Mouse (Mus musculus): ENCODE results near the gene Oser1. TPM values are rescaled to one million over a fixed set of nuclear protein-coding genes. Genes with fewer than 3 reads are reported as not detected.
"Not testable (repeated sequence)": the region's sequence is repeated elsewhere in the genome, so short reads cannot be mapped to it uniquely, and the experiment has no call there.

Oser1 gene
- polyA plus RNA-seq, 1 experiment from 2014 or later, result 89.2 TPM

DNA sequence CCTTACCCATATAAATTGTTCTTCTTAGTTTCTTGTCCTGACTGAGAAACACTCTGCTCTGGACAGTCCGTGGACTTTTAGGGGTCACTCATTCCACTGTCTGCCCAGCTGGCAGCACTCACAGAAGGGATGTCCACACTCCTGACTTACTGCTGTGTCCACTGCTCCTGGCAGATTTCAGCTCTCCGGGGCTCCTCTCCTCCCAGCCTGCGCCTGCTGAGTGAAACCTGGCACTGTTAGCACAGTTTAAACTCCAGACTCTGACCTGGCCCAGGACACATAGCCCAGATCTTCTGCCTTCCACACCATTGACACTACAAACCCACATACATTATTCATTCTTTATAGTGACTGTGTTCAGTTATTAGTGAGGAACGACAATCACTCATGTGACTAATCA is 39.5 kb upstream of the Oser1 start:
- H3K36me3 ChIP-seq (ENCODE audit: control insufficient read depth, insufficient read depth, low read length), result peaks cover 3% of the 10 kb centered on the region; the same call in 1 of the 2 replicates
- no peak overlapping the region for H3K27ac ChIP-seq (ENCODE audit: low read depth, low read length)
- H3K27me3 ChIP-seq (ENCODE audit: control insufficient read depth, insufficient read depth, low read length), result peaks cover 2% of the 10 kb centered on the region; the same call in 1 of the 2 replicates
- 79% methylated on average over 4 of the region's 4 CpGs for WGBS
- ATAC-seq (ENCODE audit: low FRiP score), result no peak
- H3K4me1 ChIP-seq (ENCODE audit: control insufficient read depth, insufficient read depth, low read length), result no peaks in the 10 kb centered on the region
- no peak for DNase-seq (ENCODE audit: low spot score, missing footprints)
- no peak overlapping the region for H3K4me2 ChIP-seq
- H3K4me3 ChIP-seq (ENCODE audit: low read depth, low read length), result no peak overlapping the region
- no peak overlapping the region for H3K9ac ChIP-seq (ENCODE audit: low read length)
- H3K9me3 ChIP-seq (ENCODE audit: control insufficient read depth, low read length), result no peaks in the 10 kb centered on the region

DNA sequence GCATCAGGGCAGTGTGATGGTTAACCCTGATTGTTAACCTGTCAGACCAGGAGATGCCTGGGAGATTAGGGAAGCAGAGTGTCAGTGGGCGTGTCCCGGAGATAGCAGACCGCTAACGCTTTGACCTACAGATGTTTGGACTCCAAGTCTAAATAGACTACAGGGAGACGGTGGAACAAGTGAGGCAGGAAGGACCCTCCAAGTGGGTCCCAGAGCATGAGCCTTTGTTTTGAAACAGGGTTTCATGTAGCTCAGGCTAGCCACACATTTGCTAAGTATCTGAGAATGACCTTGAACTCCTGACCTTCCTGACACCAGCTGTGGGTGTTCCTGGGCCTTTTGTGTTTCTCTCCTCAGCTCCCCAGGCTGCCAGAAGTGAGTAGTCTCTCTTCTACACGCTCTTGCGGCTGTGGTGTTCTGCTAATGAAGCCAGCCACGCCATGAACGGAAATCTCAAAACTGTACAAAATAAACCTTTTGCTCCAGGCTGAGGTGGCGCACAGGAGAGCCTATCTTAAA is 38.8 kb upstream of the Oser1 start:
- no peak overlapping the region for H3K4me3 ChIP-seq (ENCODE audit: low read depth, low read length)

DNA sequence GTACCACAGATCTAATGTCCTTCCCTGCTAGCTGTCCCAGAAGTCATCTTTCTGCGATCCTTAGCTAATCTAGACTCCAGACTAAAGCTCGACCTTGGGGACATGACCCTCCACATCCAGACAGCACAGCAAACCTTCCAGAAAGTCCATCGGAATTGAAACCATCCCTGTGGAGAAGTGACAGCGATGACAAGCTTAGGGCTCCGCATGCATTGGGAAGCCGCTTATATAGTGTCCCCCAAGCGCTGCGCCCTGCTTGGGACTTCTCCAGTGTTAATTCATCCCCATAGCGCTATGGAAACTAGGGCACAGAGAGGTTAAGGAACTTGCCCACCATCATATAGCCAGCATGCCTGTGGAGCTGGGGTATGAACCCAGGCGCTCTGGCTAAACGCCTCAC is 38.3 kb upstream of the Oser1 start:
- Histone ChIP-seq H3K4me1 (ENCODE audit: control insufficient read depth, insufficient read depth, low read length) (no peaks in the 10 kb centered on the region), H3K27me3 (ENCODE audit: control insufficient read depth, insufficient read depth, low read length) (peaks cover 2% of the 10 kb centered on the region; the same call in 1 of the 2 replicates), H3K9ac (ENCODE audit: low read length) (no peak overlapping the region), H3K27ac (ENCODE audit: low read depth, low read length) (no peak overlapping the region), H3K4me2 (no peak overlapping the region), H3K4me3 (ENCODE audit: low read depth, low read length) (no peak overlapping the region), H3K9me3 (ENCODE audit: control insufficient read depth, low read length) (no peaks in the 10 kb centered on the region), H3K36me3 (ENCODE audit: control insufficient read depth, insufficient read depth, low read length) (peaks cover under 1% of the 10 kb centered on the region; the same call in 1 of the 2 replicates)
- 73% methylated on average over 11 of the region's 11 CpGs for WGBS
- DNase-seq (ENCODE audit: low spot score, missing footprints) (no peak), ATAC-seq (ENCODE audit: low FRiP score) (no peak)

More for the DNA sequence above, 38.8 kb upstream of the Oser1 start:
- Histone ChIP-seq H3K4me1 (ENCODE audit: control insufficient read depth, insufficient read depth, low read length) (no peaks in the 10 kb centered on the region), H3K36me3 (ENCODE audit: control insufficient read depth, insufficient read depth, low read length) (peaks cover 3% of the 10 kb centered on the region; the same call in 1 of the 2 replicates), H3K9ac (ENCODE audit: low read length) (no peak overlapping the region), H3K4me2 (no peak overlapping the region), H3K9me3 (ENCODE audit: control insufficient read depth, low read length) (no peaks in the 10 kb centered on the region), H3K27ac (ENCODE audit: low read depth, low read length) (no peak overlapping the region), H3K27me3 (ENCODE audit: control insufficient read depth, insufficient read depth, low read length) (peaks cover 2% of the 10 kb centered on the region; the same call in 1 of the 2 replicates)
- no peak for DNase-seq (ENCODE audit: low spot score, missing footprints)
- ATAC-seq (ENCODE audit: low FRiP score), result no peak
- WGBS, result 68% methylated on average over 10 of the region's 10 CpGs

DNA sequence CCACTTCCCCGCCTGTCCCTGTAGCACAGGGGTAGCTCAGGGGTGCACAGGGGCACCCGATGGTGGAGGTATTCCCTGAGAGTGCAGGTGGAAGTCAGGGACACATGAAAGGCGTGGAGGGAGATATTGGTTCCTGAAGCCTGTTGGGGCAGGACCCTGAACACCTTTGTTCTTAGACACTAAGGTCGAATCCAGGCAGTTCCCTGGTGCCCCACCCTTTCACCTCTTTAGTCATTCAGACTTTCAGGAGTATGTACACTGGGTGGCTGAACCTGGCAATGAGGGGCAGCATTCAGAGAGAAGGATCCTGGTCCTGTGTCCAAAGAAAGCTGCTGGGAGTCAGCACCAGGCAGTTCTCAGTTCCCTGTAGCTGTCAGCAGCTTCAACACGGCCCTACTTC is 37.9 kb upstream of the Oser1 start:
- Histone ChIP-seq H3K9ac (ENCODE audit: low read length) (no peak overlapping the region), H3K27ac (ENCODE audit: low read depth, low read length) (no peak overlapping the region), H3K9me3 (ENCODE audit: control insufficient read depth, low read length) (no peaks in the 10 kb centered on the region), H3K36me3 (ENCODE audit: control insufficient read depth, insufficient read depth, low read length) (no peaks in the 10 kb centered on the region), H3K27me3 (ENCODE audit: control insufficient read depth, insufficient read depth, low read length) (peaks cover 2% of the 10 kb centered on the region; the same call in 1 of the 2 replicates), H3K4me3 (ENCODE audit: low read depth, low read length) (no peak overlapping the region), H3K4me2 (no peak overlapping the region), H3K4me1 (ENCODE audit: control insufficient read depth, insufficient read depth, low read length) (no peaks in the 10 kb centered on the region)
- DNase-seq (ENCODE audit: low spot score, missing footprints) (no peak), ATAC-seq (ENCODE audit: low FRiP score) (no peak)
- WGBS, result 78% methylated on average over 5 of the region's 5 CpGs

DNA sequence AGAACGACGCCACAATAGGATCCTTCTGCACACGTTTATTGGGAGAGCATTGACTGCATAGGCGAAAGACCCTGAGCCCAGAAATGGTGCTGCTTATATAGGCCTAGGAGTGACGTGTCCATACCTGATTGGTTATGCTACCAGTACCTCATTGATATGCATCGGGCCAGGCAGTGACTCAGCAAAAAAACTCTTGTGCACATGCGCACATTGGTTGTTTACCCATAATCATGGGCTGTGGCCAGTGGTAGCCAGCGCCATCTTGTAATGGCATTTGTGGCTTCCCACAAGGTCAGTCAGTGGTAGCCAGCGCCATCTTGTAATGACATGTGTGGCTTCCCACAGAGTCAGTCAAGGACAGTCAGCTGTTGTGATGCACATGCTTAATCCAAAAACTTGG is 36.8 kb upstream of the Oser1 start:
- 96% methylated on average over 9 of the region's 9 CpGs for WGBS
- H3K9me3 ChIP-seq (ENCODE audit: control insufficient read depth, low read length); ATAC-seq (ENCODE audit: low FRiP score); DNase-seq (ENCODE audit: low spot score, missing footprints); H3K4me2 ChIP-seq; H3K4me3 ChIP-seq (ENCODE audit: low read depth, low read length); H3K27ac ChIP-seq (ENCODE audit: low read depth, low read length); H3K9ac ChIP-seq (ENCODE audit: low read length); H3K4me1 ChIP-seq (ENCODE audit: control insufficient read depth, insufficient read depth, low read length); H3K36me3 ChIP-seq (ENCODE audit: control insufficient read depth, insufficient read depth, low read length); H3K27me3 ChIP-seq (ENCODE audit: control insufficient read depth, insufficient read depth, low read length): not testable (repeated sequence)

DNA sequence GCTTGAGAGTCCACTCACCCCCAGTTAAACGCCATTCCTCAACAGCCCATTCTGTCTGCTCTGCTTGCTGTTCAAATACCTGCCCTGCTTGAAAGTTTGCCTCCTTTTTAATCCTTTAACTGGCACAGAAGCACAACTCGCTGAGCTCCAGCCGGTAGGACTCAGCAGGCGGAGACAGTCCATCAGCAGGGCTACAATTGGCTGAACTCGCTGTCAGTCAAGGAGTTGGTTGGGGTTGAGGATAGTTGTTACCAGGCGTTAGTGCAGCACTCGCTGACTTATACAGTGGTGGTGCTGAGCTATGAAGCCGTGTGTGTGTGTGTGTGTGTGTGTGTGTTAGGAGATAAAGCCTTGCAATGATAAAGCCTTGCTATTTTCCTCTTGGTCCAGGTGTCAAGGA is 36.1 kb upstream of the Oser1 start:
- WGBS, result 92% methylated on average over 8 of the region's 8 CpGs
- no peak overlapping the region for H3K4me2 ChIP-seq

DNA sequence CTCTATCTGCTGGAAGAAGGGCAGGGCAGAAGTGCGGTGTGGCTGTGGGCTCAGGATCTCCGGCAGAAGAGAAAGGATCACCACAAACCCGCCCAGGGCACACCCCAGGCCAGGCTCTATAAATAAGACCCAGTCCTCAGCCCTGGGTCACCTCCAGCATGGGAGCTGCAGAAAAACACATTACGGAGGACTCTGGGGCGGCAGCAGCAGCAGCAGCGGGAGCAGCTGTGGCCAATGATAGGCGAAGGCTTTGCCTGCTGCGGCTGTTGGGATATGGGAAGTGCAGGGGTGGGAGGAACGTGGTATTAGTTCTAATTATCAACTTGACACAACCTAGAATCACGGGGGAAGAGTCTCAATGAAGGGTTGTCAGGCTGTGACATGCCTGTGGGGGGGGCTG is 34.9 kb upstream of the Oser1 start:
- Histone ChIP-seq H3K4me1 (ENCODE audit: control insufficient read depth, insufficient read depth, low read length) (no peaks in the 10 kb centered on the region), H3K9me3 (ENCODE audit: control insufficient read depth, low read length) (no peaks in the 10 kb centered on the region), H3K36me3 (ENCODE audit: control insufficient read depth, insufficient read depth, low read length) (no peaks in the 10 kb centered on the region), H3K4me3 (ENCODE audit: low read depth, low read length) (no peak overlapping the region), H3K9ac (ENCODE audit: low read length) (no peak overlapping the region), H3K4me2 (no peak overlapping the region), H3K27me3 (ENCODE audit: control insufficient read depth, insufficient read depth, low read length) (peaks cover 2% of the 10 kb centered on the region; the same call in 1 of the 2 replicates), H3K27ac (ENCODE audit: low read depth, low read length) (no peak overlapping the region)
- 47% methylated on average over 10 of the region's 10 CpGs for WGBS
- DNase-seq (ENCODE audit: low spot score, missing footprints) (no peak), ATAC-seq (ENCODE audit: low FRiP score) (no peak)

More for the DNA sequence above, 36.1 kb upstream of the Oser1 start:
- peaks cover 2% of the 10 kb centered on the region; the same call in 1 of the 2 replicates for H3K27me3 ChIP-seq (ENCODE audit: control insufficient read depth, insufficient read depth, low read length)
- ATAC-seq (ENCODE audit: low FRiP score), result no peak
- no peak overlapping the region for H3K9ac ChIP-seq (ENCODE audit: low read length)
- H3K4me3 ChIP-seq (ENCODE audit: low read depth, low read length), result no peak overlapping the region
- no peaks in the 10 kb centered on the region for H3K36me3 ChIP-seq (ENCODE audit: control insufficient read depth, insufficient read depth, low read length)
- H3K27ac ChIP-seq (ENCODE audit: low read depth, low read length), result no peak overlapping the region
- no peaks in the 10 kb centered on the region for H3K4me1 ChIP-seq (ENCODE audit: control insufficient read depth, insufficient read depth, low read length)
- no peaks in the 10 kb centered on the region for H3K9me3 ChIP-seq (ENCODE audit: control insufficient read depth, low read length)
- DNase-seq (ENCODE audit: low spot score, missing footprints), result no peak

DNA sequence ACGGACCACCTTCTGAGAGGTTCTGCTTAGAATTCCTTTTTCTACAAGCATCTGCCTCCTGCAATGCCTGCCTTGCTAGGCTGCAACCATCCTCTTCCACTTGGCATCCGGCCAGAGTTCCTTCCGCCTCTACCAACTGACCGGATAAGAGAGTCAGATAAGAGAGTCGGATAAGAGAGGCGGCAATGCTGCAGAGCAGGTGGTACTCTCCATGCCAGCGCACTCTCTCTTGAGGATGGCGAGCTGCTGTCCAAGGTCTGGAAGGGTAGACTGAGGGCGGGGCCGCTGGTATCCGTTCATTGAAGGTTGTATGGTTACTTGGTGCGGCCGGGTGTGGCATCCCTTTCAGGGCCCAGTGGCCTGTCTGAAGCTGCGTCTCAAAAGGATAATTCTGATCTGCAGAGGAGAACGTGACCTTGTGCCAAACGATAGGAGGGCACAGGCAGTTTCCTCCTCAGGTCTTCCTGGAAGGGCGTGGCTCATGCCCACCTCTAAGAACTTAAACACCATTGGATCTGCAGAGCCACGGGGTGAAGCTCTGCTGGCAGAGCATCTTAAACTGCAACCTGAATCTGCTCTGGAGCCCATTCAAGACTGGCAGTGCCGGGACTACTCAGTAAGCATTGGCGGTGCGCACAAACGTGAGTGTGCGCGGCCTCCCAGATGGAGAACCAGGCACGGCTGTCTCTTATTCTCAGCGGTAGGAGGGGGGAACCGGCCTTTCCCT is 34.2 kb upstream of the Oser1 start:
- no peak overlapping the region for H3K4me2 ChIP-seq
- no peak overlapping the region for H3K9ac ChIP-seq (ENCODE audit: low read length)
- DNase-seq (ENCODE audit: low spot score, missing footprints) (no peak), ATAC-seq (ENCODE audit: low FRiP score) (no peak)
- no peak overlapping the region for H3K27ac ChIP-seq (ENCODE audit: low read depth, low read length)
- H3K36me3 ChIP-seq (ENCODE audit: control insufficient read depth, insufficient read depth, low read length), result no peaks in the 10 kb centered on the region
- H3K27me3 ChIP-seq (ENCODE audit: control insufficient read depth, insufficient read depth, low read length), result peaks cover 2% of the 10 kb centered on the region; the same call in 1 of the 2 replicates
- H3K4me1 ChIP-seq (ENCODE audit: control insufficient read depth, insufficient read depth, low read length), result no peaks in the 10 kb centered on the region
- H3K9me3 ChIP-seq (ENCODE audit: control insufficient read depth, low read length), result no peaks in the 10 kb centered on the region
- H3K4me3 ChIP-seq (ENCODE audit: low read depth, low read length), result no peak overlapping the region
- 58% methylated on average over 27 of the region's 27 CpGs for WGBS

DNA sequence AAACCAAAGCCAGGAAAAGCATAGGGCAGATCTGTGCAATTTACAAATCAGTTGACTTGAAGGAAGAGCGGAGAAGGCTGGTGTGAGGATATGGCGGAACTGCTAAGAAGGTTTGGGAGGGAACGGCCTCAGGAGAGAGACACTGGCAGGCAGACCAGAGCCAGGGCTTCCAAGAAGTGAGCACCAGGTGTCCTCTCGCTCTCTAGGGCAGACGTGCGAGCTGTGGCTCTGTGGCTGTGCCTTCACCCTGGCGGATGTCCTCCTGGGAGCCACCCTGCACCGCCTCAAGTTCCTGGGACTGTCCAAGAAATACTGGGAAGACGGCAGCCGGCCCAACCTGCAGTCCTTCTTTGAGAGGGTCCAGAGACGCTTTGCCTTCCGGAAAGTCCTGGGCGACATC is 28.9 kb upstream of the Oser1 start:
- DNase-seq (ENCODE audit: low spot score, missing footprints) (no peak), ATAC-seq (ENCODE audit: low FRiP score) (no peak)
- H3K27me3 ChIP-seq (ENCODE audit: control insufficient read depth, insufficient read depth, low read length), result no peaks in the 10 kb centered on the region
- H3K9ac ChIP-seq (ENCODE audit: low read length), result no peak overlapping the region
- WGBS, result 92% methylated on average over 13 of the region's 13 CpGs
- no peak overlapping the region for H3K27ac ChIP-seq (ENCODE audit: low read depth, low read length)
- H3K4me3 ChIP-seq (ENCODE audit: low read depth, low read length), result no peak overlapping the region
- H3K4me2 ChIP-seq, result no peak overlapping the region
- no peaks in the 10 kb centered on the region for H3K36me3 ChIP-seq (ENCODE audit: control insufficient read depth, insufficient read depth, low read length)
- H3K9me3 ChIP-seq (ENCODE audit: control insufficient read depth, low read length), result no peaks in the 10 kb centered on the region
- no peaks in the 10 kb centered on the region for H3K4me1 ChIP-seq (ENCODE audit: control insufficient read depth, insufficient read depth, low read length)
